Mouse (Mus musculus) embryo, embryonic 10.5 days (tissue): ENCODE data around the gene Capn5.
"Not testable (repeated sequence)": the region's sequence is repeated elsewhere in the genome, so short reads cannot be mapped to it uniquely, and the experiment has no call there.

Experiments used
- DNase-seq: peaks from one replicate; pipeline ENCODE4 v3.0.0-alpha.2; 2015; ENCODE audit warnings: low spot score

Gene Capn5

GRCm38 (mm10) chr7:98177929-98178559 lies at the start of gene Capn5:
Capn5 (minus strand) TSS chr7:98178274.
- peak; percentile 89 for DNase-seq

- DNase-seq, result no peak
Measured at GRCm38 (mm10) chr7:98223796-98224195, 45.7 kb upstream of the Capn5 start.

- DNase-seq, result no peak
Measured at GRCm38 (mm10) chr7:98216713-98217112, 38.6 kb upstream of the Capn5 start.

- no peak for DNase-seq
Measured at GRCm38 (mm10) chr7:98202946-98203345, 24.9 kb upstream of the Capn5 start.

GRCm38 (mm10) chr7:98201493-98202028 lies 23.5 kb upstream of the Capn5 start:
- DNase-seq, result no peak

GRCm38 (mm10) chr7:98200396-98200795 lies 22.3 kb upstream of the Capn5 start:
- no peak for DNase-seq

GRCm38 (mm10) chr7:98199381-98199780 lies 21.3 kb upstream of the Capn5 start, which contains the start of gene B3gnt6:
B3gnt6 (minus strand) TSS chr7:98199481.
- DNase-seq, result no peak

GRCm38 (mm10) chr7:98195151-98195801 lies 17.2 kb upstream of the Capn5 start:
- DNase-seq, result peak; percentile 57

- peak; percentile 24 for DNase-seq
Measured at GRCm38 (mm10) chr7:98194026-98194792, 16.1 kb upstream of the Capn5 start.

GRCm38 (mm10) chr7:98193515-98194025 lies 15.5 kb upstream of the Capn5 start:
- peak; percentile 64 for DNase-seq

GRCm38 (mm10) chr7:98191571-98192250 lies 13.6 kb upstream of the Capn5 start:
- peak; percentile 40 for DNase-seq

- DNase-seq, result no peak
Measured at GRCm38 (mm10) chr7:98190578-98190977, 12.5 kb upstream of the Capn5 start.

- DNase-seq, result no peak
Measured at GRCm38 (mm10) chr7:98189745-98190144, 11.7 kb upstream of the Capn5 start.

GRCm38 (mm10) chr7:98188680-98189079 lies 10.6 kb upstream of the Capn5 start:
- no peak for DNase-seq

GRCm38 (mm10) chr7:98188238-98188637 lies 10.2 kb upstream of the Capn5 start:
- DNase-seq, result no peak

- not testable (repeated sequence) for DNase-seq
Measured at GRCm38 (mm10) chr7:98187332-98187731, 9.3 kb upstream of the Capn5 start.

GRCm38 (mm10) chr7:98186637-98187036 lies 8.6 kb upstream of the Capn5 start:
- DNase-seq, result peak; percentile 58

- DNase-seq, result no peak
Measured at GRCm38 (mm10) chr7:98185326-98185725, 7.3 kb upstream of the Capn5 start.

- DNase-seq, result no peak
Measured at GRCm38 (mm10) chr7:98178560-98179231, 622 bp upstream of the Capn5 start.

GRCm38 (mm10) chr7:98177566-98177928 lies 527 bp downstream of the Capn5 start:
- no peak for DNase-seq

GRCm38 (mm10) chr7:98177071-98177485 lies 996 bp downstream of the Capn5 start:
- DNase-seq, result no peak
